Mouse (Mus musculus) adrenal gland, adult 2 months (tissue): ENCODE measurements at regions not wholly inside any gene's neighbourhood (a gene's known extent, or its start where the extent isn't known, plus 50 kb on each side); places are given as distances from the start of the nearest gene placed in this dataset.
A peak's percentile ranks its signal among the peaks of the same experiment; 100 is the strongest.
"Not testable (repeated sequence)": the region's sequence is repeated elsewhere in the genome, so short reads cannot be mapped to it uniquely, and the experiment has no call there.

ENCODE experiments used
- DNase-seq: peaks from one replicate; pipeline ENCODE4 v3.0.0; 2021

- DNase-seq, result no peak
Measured at GRCm38 (mm10) chr12:16374331-16374996, 236.3 kb downstream of the Lpin1 start.

DNA sequence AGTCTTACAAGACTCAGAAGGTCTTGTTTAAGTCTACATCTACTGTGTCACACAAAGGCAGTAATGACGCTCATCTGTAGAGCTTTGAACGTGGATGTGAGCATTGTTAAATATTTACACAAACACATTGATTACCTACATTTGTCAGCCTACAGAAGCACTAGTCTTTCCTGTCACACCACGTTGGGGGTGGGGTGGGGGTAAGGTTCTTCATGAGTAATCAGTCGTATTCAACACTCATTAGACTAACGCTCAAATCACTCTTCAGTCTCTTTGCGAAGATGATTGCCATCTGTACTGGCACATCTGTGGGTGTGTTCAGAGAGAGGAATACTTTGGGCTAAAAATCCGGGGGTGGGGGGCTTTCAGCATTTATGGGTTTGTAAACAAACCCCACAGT is 240.7 kb downstream of the Lpin1 start:
- no peak for DNase-seq

- DNase-seq, result no peak
Measured at GRCm38 (mm10) chr12:16362341-16362740, 248.4 kb downstream of the Lpin1 start.

DNA sequence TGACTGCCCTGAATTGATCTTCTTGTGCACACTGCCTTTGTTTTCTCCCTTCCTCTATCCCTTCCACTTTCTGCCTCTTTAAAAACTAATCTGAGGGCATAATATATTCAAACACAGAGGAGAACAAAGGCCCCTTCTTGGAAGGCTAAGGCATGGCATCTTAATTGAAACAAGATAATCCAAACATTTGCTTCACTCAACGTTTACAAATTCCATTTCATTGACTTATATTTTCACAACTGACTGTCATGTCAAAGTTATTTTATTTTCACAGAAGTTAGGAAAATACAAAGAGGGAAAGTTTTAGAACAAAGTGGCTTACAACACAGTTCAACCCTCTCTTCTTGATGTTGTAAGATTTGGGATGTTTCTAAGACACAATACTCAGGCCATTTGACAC is 251.9 kb downstream of the Lpin1 start:
- DNase-seq, result no peak

- no peak for DNase-seq
Measured at GRCm38 (mm10) chr12:16354711-16355110, 256.1 kb downstream of the Lpin1 start.

DNA sequence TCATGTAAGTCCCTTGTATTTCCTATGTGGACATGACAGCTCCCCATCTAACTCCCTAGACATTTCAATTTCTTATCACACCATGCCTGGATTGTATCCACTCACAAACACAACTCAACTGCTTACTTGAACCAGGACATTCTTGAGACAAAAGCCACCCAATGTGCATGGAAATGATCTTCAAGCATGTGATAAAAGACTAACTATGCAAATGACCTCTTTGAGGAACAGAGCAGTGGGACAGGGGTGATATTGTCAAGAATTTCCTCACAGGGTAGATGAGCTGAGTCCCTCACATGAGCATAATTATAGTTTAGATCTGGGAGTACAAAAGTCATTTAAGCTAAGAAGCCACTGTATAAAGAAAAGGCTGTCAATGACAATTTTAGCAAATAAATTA is 259.0 kb downstream of the Lpin1 start:
- no peak for DNase-seq

GRCm38 (mm10) chr12:16349310-16349709 is 261.5 kb downstream of the Lpin1 start:
- no peak for DNase-seq

GRCm38 (mm10) chr12:16344021-16344420 is 266.7 kb downstream of the Lpin1 start:
- DNase-seq, result no peak

DNA sequence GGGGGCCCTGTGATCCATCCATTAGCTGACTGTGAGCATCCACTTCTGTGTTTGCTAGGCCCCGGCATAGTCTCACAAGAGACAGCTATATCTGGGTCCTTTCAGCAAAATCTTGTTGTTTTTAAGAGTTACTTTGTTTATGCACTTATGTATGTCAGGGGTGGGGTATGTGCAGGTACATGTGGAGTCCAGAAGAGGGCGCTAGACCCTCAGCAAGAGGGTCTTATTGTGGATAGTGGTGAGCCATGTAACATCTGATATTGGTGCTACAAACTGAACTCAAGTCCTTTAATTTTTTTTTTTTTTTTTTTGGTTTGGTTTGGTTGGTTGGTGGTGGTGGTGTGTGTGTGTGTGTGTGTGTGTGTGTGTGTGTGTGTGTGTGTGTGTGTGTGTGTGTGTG is 268.7 kb downstream of the Lpin1 start:
- DNase-seq, result not testable (repeated sequence)

GRCm38 (mm10) chr12:16331456-16331855 is 279.3 kb downstream of the Lpin1 start:
- DNase-seq, result no peak

GRCm38 (mm10) chr12:16329129-16329528 is 281.6 kb downstream of the Lpin1 start:
- DNase-seq, result no peak

GRCm38 (mm10) chr12:16320536-16321402 is 290.0 kb downstream of the Lpin1 start:
- no peak for DNase-seq

GRCm38 (mm10) chr12:16308101-16308500 is 302.7 kb downstream of the Lpin1 start:
- DNase-seq, result no peak

GRCm38 (mm10) chr12:16304701-16305377 is 305.9 kb downstream of the Lpin1 start:
- DNase-seq, result no peak

GRCm38 (mm10) chr12:16285061-16285460 is 325.7 kb downstream of the Lpin1 start:
- DNase-seq, result no peak

GRCm38 (mm10) chr12:16279146-16279545 is 331.6 kb downstream of the Lpin1 start:
- DNase-seq, result no peak

GRCm38 (mm10) chr12:16277567-16278332 is 333.0 kb downstream of the Lpin1 start:
- no peak for DNase-seq

DNA sequence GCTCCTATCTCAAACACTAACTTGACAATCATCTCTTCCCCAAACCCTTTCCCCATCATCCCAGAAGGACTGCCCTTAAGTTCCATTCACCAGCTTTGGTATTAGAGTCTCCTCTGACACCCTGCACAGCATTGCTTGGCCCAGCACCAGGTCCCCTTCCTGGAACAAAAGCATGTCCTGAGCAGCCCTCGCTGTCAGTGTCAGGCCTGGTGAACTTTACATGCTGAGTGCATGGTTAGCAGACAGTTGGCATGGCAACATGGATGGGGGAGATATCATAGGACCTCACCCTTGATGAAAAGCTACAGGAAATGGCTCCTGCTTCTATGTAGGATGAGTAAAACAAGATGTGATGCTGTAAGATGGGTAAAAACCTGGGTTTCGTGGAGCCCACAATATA is 333.6 kb downstream of the Lpin1 start:
- no peak for DNase-seq

GRCm38 (mm10) chr12:16276301-16276700 is 334.5 kb downstream of the Lpin1 start:
- no peak for DNase-seq

GRCm38 (mm10) chr12:16272441-16272840 is 338.3 kb downstream of the Lpin1 start:
- no peak for DNase-seq

DNA sequence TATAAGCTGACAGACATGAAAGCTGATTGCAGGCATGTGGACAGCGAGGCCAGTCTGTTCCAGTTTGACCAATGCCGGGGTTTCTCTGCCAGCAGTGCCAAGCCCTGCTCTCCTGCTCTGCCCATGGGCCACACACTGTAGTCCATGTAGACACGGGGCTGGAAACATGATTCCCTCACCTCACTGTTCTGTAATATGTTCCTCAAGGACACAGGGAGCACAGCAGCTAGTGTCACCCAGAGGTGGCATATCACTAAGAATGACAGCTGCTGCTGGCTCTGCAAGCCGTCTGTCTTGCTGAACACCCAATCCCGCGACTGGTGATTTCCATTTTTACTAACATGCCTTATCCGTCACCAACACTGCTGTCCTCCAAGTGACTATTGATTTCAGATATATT is 339.9 kb downstream of the Lpin1 start:
- peak; percentile 16 for DNase-seq

- no peak for DNase-seq
Measured at GRCm38 (mm10) chr12:16269706-16270105, 341.1 kb downstream of the Lpin1 start.
